Mouse (Mus musculus) MEL (cell line): ENCODE data around the gene Ctnnd2. TPM values are rescaled to one million over a fixed set of nuclear protein-coding genes. Genes with fewer than 3 reads are reported as not detected.

ENCODE experiments used
- DNase-seq: peaks from one replicate; pipeline ENCODE4 v3.0.0; 2011; ENCODE audit warnings: low read depth, low spot score
- H3K27ac ChIP-seq: 2 replicates; pipeline ENCODE4 v1.5.1; 2012; ENCODE audit warnings: low read depth, mild to moderate bottlenecking, control low read depth, low read length, moderate library complexity; ENCODE audit not compliant: control insufficient read depth
- H3K27me3 ChIP-seq, 2 experiments: fragments of 150-350 bp in 1 of 2; sonication (generic) in 1 of 2; 2 replicates each; pipeline ENCODE4 v1.6.1; 2012; ENCODE audit warnings: low read length in 2 of 2, mild to moderate bottlenecking in 2 of 2, improper control_type of control experiment in 1 of 2, moderate library complexity in 1 of 2; ENCODE audit not compliant: insufficient read depth in 2 of 2, control insufficient read depth in 1 of 2
- H3K36me3 ChIP-seq, 2 experiments: 2 replicates each; pipeline ENCODE4 v1.6.1; 2012 to 2014; ENCODE audit warnings: low read length in 2 of 2, improper control_type of control experiment in 1 of 2, inconsistent platforms in 1 of 2, mild to moderate bottlenecking in 1 of 2; ENCODE audit not compliant: insufficient read depth in 2 of 2, control insufficient read depth in 1 of 2
- H3K4me1 ChIP-seq, 2 experiments: fragments of 150-350 bp in 1 of 2; sonication (generic) in 1 of 2; 2 replicates each; pipeline ENCODE4 v1.6.1; 2012; ENCODE audit warnings: low read length in 2 of 2, improper control_type of control experiment in 1 of 2, mild to moderate bottlenecking in 1 of 2; ENCODE audit not compliant: insufficient read depth in 2 of 2, control insufficient read depth in 1 of 2
- H3K4me3 ChIP-seq, 2 experiments: fragments of 150-350 bp in 1 of 2; sonication (generic) in 1 of 2; 2 replicates each; pipeline ENCODE4 v1.5.1; 2012; ENCODE audit warnings: low read depth in 2 of 2, low read length in 2 of 2, mild to moderate bottlenecking in 2 of 2, moderate library complexity in 2 of 2, control low read depth in 1 of 2, improper control_type of control experiment in 1 of 2; ENCODE audit not compliant: control insufficient read depth in 1 of 2, insufficient read depth in 1 of 2
- H3K79me2 ChIP-seq: 2 replicates; pipeline ENCODE4 v1.6.1; 2012; ENCODE audit warnings: mild to moderate bottlenecking, low read length, moderate library complexity; ENCODE audit not compliant: control insufficient read depth, poor library complexity, insufficient read depth
- H3K9ac ChIP-seq: 2 replicates; pipeline ENCODE4 v1.6.1; 2012; ENCODE audit warnings: low read depth, mild to moderate bottlenecking, control low read depth, low read length, moderate library complexity; ENCODE audit not compliant: control insufficient read depth, poor library complexity, severe bottlenecking
- H3K9me3 ChIP-seq: fragments of 150-350 bp; sonication (generic); replicated peaks from 2 replicates; pipeline ENCODE4 v1.6.1; 2012; ENCODE audit warnings: mild to moderate bottlenecking, low read length, improper control_type of control experiment, moderate library complexity; ENCODE audit not compliant: insufficient read depth
- CHD1 ChIP-seq: IDR thresholded peaks from 2 replicates; pipeline ENCODE4 v1.6.1; 2012; ENCODE audit warnings: low read depth, mild to moderate bottlenecking, inconsistent platforms, low read length, improper control_type of control experiment
- CTCF ChIP-seq, 3 experiments: IDR thresholded peaks in 2 of 3; conservative IDR thresholded peaks in 1 of 3; 2 replicates each; pipeline ENCODE4 v1.5.1; 2011 to 2012; ENCODE audit warnings: low read length in 3 of 3, low read depth in 2 of 3, mild to moderate bottlenecking in 2 of 3, improper control_type of control experiment in 1 of 3, inconsistent platforms in 1 of 3, mixed read lengths in 1 of 3, moderate library complexity in 1 of 3; ENCODE audit not compliant: control insufficient read depth in 1 of 3, insufficient read depth in 1 of 3, poor library complexity in 1 of 3, severe bottlenecking in 1 of 3
- ELF1 ChIP-seq: IDR thresholded peaks from 2 replicates; pipeline ENCODE4 v1.6.1; 2014; ENCODE audit warnings: low read depth, mild to moderate bottlenecking, inconsistent platforms, low read length, improper control_type of control experiment, moderate library complexity
- EP300 ChIP-seq, 2 experiments: IDR thresholded peaks; 2 replicates each; pipeline ENCODE4 v1.6.1; 2011; ENCODE audit warnings: improper control_type of control experiment in 2 of 2, low read length in 2 of 2, low read depth in 1 of 2, mild to moderate bottlenecking in 1 of 2
- ETS1 ChIP-seq: IDR thresholded peaks from 2 replicates; pipeline ENCODE4 v1.6.1; 2012; ENCODE audit warnings: low read depth, mild to moderate bottlenecking, inconsistent platforms, low read length, improper control_type of control experiment, moderate library complexity
- GATA1 ChIP-seq: IDR thresholded peaks from 2 replicates; pipeline ENCODE4 v1.6.1; 2011; ENCODE audit warnings: low read depth, low read length, improper control_type of control experiment
- HCFC1 ChIP-seq: IDR thresholded peaks from 2 replicates; pipeline ENCODE4 v1.6.1; 2012; ENCODE audit warnings: low read depth, mild to moderate bottlenecking, inconsistent platforms, low read length, improper control_type of control experiment, moderate library complexity
- JUND ChIP-seq: IDR thresholded peaks from 2 replicates; pipeline ENCODE4 v1.6.1; 2011; ENCODE audit warnings: low read depth, mild to moderate bottlenecking, improper control_type of control experiment, low read length
- MAFK ChIP-seq: IDR thresholded peaks from 2 replicates; pipeline ENCODE4 v1.6.1; 2011; ENCODE audit warnings: low read depth, mild to moderate bottlenecking, low read length, improper control_type of control experiment, borderline replicate concordance
- MAX ChIP-seq: IDR thresholded peaks from 2 replicates; pipeline ENCODE4 v1.6.1; 2011; ENCODE audit warnings: low read length, improper control_type of control experiment
- MAZ ChIP-seq: IDR thresholded peaks from 2 replicates; pipeline ENCODE4 v1.6.1; 2012; ENCODE audit warnings: low read depth, mild to moderate bottlenecking, inconsistent platforms, low read length, improper control_type of control experiment
- MXI1 ChIP-seq: IDR thresholded peaks from 2 replicates; pipeline ENCODE4 v1.6.1; 2011; ENCODE audit warnings: mild to moderate bottlenecking, low read depth, low read length, improper control_type of control experiment
- NELFE ChIP-seq: IDR thresholded peaks from 2 replicates; pipeline ENCODE4 v1.6.1; 2011; ENCODE audit warnings: low read depth, low read length, improper control_type of control experiment
- NRF1 ChIP-seq: IDR thresholded peaks from 2 replicates; pipeline ENCODE4 v1.6.1; 2014; ENCODE audit warnings: low read depth, mild to moderate bottlenecking, inconsistent platforms, low read length, improper control_type of control experiment, moderate library complexity; ENCODE audit not compliant: poor library complexity, insufficient read depth, severe bottlenecking
- POLR2AphosphoS2 ChIP-seq: IDR thresholded peaks from 2 replicates; pipeline ENCODE4 v1.6.1; 2011; ENCODE audit warnings: low read length, improper control_type of control experiment
- POLR2AphosphoS5 ChIP-seq: IDR thresholded peaks from 2 replicates; pipeline ENCODE4 v1.6.1; 2012; ENCODE audit warnings: low read depth, borderline replicate concordance, mild to moderate bottlenecking, inconsistent platforms, low read length, moderate library complexity, mixed read lengths
- SMC3 ChIP-seq: IDR thresholded peaks from 2 replicates; pipeline ENCODE4 v1.6.1; 2011; ENCODE audit warnings: low read depth, low read length, improper control_type of control experiment
- TCF12 ChIP-seq: IDR thresholded peaks from 2 replicates; pipeline ENCODE4 v1.6.1; 2014; ENCODE audit warnings: low read depth, mild to moderate bottlenecking, inconsistent platforms, low read length, improper control_type of control experiment, moderate library complexity
- USF2 ChIP-seq, 2 experiments: IDR thresholded peaks; 2 replicates each; pipeline ENCODE4 v1.6.1; 2011 to 2012; ENCODE audit warnings: improper control_type of control experiment in 2 of 2, low read length in 2 of 2, borderline replicate concordance in 1 of 2, inconsistent platforms in 1 of 2, low read depth in 1 of 2, mild to moderate bottlenecking in 1 of 2; ENCODE audit not compliant: insufficient read depth in 1 of 2
- ZC3H11A ChIP-seq: IDR thresholded peaks from 2 replicates; pipeline ENCODE4 v1.6.1; 2012; ENCODE audit warnings: low read depth, mild to moderate bottlenecking, inconsistent platforms, low read length, improper control_type of control experiment
- polyA plus RNA-seq, 2 experiments: library from polyadenylated mRNA; stranded (reverse) in 1 of 2; unstranded in 1 of 2; fragments of >175 nt in 1 of 2; fragments of >200 nt in 1 of 2; gene quantifications; 2 replicates each; pipeline versions ENCODE4 v1.2.1 to v1.2.4; 2012; ENCODE audit warnings: low replicate concordance in 2 of 2, low read depth in 1 of 2; ENCODE audit not compliant: insufficient read length in 2 of 2, insufficient read depth in 1 of 2, missing spikeins in 1 of 2
- total RNA-seq: library from RNA; depleted of rRNA; stranded (reverse); fragments of 300-350 nt; gene quantifications from 2 replicates; pipeline ENCODE4 v1.2.3, GENCODE M21; 2012

The Ctnnd2 gene
- total and polyA plus RNA-seq, 3 experiments = 0.03 TPM; not detected in 2

DNA sequence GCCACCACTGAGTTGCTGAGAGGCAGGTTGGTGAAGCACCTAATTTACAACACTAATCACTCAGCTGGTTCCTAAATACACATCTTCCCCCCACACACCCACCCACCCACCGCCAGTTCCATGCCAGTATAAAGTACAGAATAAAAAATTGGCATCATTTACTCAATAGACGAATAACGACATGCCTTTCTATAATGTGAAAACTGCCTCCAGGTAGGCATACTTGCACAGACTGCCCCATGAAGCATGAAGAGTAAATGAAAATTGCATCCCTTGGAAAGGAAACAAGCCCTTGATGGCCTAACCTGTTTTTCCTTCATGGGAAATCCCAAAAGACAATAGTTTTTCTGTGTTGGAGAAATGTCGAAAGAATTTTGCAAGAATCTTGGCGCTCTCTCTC is 212.0 kb downstream of the Ctnnd2 start:
- no peaks in the 10 kb centered on the region for H3K36me3 ChIP-seq
- H3K4me1 ChIP-seq = no peaks in the 10 kb centered on the region
- no peak for DNase-seq
- TF ChIP-seq POLR2AphosphoS5 (no peak), POLR2AphosphoS2 (no peak), MAZ (no peak), MXI1 (no peak), CTCF (IDR thresholded peaks at IDR 0.05 in 2 of 3, conservative IDR thresholded peaks at IDR 0.05 in 1 of 3; ENCODE audit: control insufficient read depth in 1 of 3, insufficient read depth in 1 of 3, low read depth in 2 of 3, low read length in 3 of 3, poor library complexity in 1 of 3, severe bottlenecking in 1 of 3) (no peak), ZC3H11A (no peak), MAX (no peak), CHD1 (no peak), SMC3 (no peak), EP300 (IDR thresholded peaks at IDR 0.05; ENCODE audit: low read depth in 1 of 2, low read length in 2 of 2) (no peak), GATA1 (no peak), MAFK (no peak), TCF12 (no peak), JUND (no peak), ETS1 (no peak), NRF1 (no peak), HCFC1 (no peak), ELF1 (no peak), USF2 (IDR thresholded peaks at IDR 0.05; ENCODE audit: borderline replicate concordance in 1 of 2, insufficient read depth in 1 of 2, low read depth in 1 of 2, low read length in 2 of 2) (no peak), NELFE (no peak)
- H3K9ac ChIP-seq = no peak overlapping the region
- no peaks in the 10 kb centered on the region for H3K79me2 ChIP-seq
- no peak overlapping the region for H3K4me3 ChIP-seq
- no peaks in the 10 kb centered on the region for H3K9me3 ChIP-seq
- H3K27ac ChIP-seq = no peak overlapping the region
- H3K27me3 ChIP-seq = no peaks in the 10 kb centered on the region

DNA sequence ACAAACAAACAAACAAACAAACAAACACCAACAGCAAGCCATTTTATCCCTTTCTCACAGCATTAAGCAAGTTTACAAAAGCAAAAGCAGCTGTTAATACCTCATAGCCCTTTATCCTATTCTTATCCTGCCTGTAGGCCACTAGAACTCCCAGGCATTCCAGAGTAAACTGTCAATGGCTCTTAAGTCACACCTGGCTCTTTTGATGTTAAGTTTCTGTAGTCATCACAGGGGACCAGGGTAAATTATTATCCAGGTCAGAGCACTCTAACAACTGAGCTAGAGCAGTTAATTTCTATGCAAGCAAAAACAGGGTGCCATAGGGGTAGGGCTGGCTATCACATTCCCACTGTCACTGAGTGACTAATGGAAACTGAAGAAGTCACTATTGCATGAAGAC is 214.1 kb downstream of the Ctnnd2 start:
- no peak for DNase-seq
- no peaks in the 10 kb centered on the region for H3K9me3 ChIP-seq
- H3K27ac ChIP-seq = no peak overlapping the region
- no peaks in the 10 kb centered on the region for H3K79me2 ChIP-seq
- H3K4me3 ChIP-seq = no peak overlapping the region
- no peaks in the 10 kb centered on the region for H3K4me1 ChIP-seq
- H3K36me3 ChIP-seq = no peaks in the 10 kb centered on the region
- no peak overlapping the region for H3K9ac ChIP-seq
- no peaks in the 10 kb centered on the region for H3K27me3 ChIP-seq
- no peak for TF ChIP-seq POLR2AphosphoS2
- TF ChIP-seq, all 39 proteins: peak for 0
